Mouse (Mus musculus) thymus, adult 2 months (tissue): Measurements from ENCODE around the gene Bst1. TPM values are rescaled to one million over a fixed set of nuclear protein-coding genes. Genes with fewer than 3 reads are reported as not detected.

Experiments used
- DNase-seq: peaks from one replicate; pipeline ENCODE4 v3.0.0; 2021
- H3K27ac ChIP-seq: fragments of 200-500 bp; 2 replicates; pipeline ENCODE4 v1.5.1; 2012; ENCODE audit warnings: low read length, control low read depth; ENCODE audit not compliant: control insufficient read depth, insufficient read depth
- H3K27me3 ChIP-seq: fragments of 200-500 bp; 2 replicates; pipeline ENCODE4 v1.6.1; 2012; ENCODE audit warnings: mild to moderate bottlenecking, low read length, moderate library complexity, mixed read lengths; ENCODE audit not compliant: control insufficient read depth, insufficient read depth
- H3K36me3 ChIP-seq: fragments of 200-500 bp; 2 replicates; pipeline ENCODE4 v1.6.1; 2012; ENCODE audit warnings: mild to moderate bottlenecking, low read length, moderate library complexity; ENCODE audit not compliant: control insufficient read depth, insufficient read depth
- H3K4me1 ChIP-seq: fragments of 200-500 bp; replicated peaks from 2 replicates; pipeline ENCODE4 v1.6.1; 2012; ENCODE audit warnings: low read length; ENCODE audit not compliant: control insufficient read depth, insufficient read depth
- H3K4me3 ChIP-seq: fragments of 200-500 bp; 2 replicates; pipeline ENCODE4 v1.5.1; 2012; ENCODE audit warnings: mild to moderate bottlenecking, low read length, control low read depth, moderate library complexity; ENCODE audit not compliant: control insufficient read depth, insufficient read depth
- CTCF ChIP-seq: fragments of 200-500 bp; IDR thresholded peaks from 2 replicates; pipeline ENCODE4 v1.5.1; 2012; ENCODE audit warnings: mild to moderate bottlenecking, control low read depth, low read length, moderate library complexity, borderline replicate concordance; ENCODE audit not compliant: control insufficient read depth, poor library complexity, insufficient read depth; ENCODE audit errors: extremely low read depth
- POLR2A ChIP-seq: fragments of 200-500 bp; IDR thresholded peaks from 2 replicates; pipeline ENCODE4 v1.6.1; 2012; ENCODE audit warnings: mild to moderate bottlenecking, low read length, control low read depth, moderate library complexity; ENCODE audit not compliant: control insufficient read depth, poor library complexity, insufficient read depth; ENCODE audit errors: extremely low read depth
- WGBS: fragments of 180-500 bp; shearing (Covaris S2); methylation state at CpG from one replicate; pipeline ENCODE4 v1.1.7; 2018; 5-methylcytosine and 5-hydroxymethylcytosine counted together
- polyA plus RNA-seq: library from polyadenylated mRNA; depleted of rRNA; stranded (reverse); fragments of >200 nt; gene quantifications from 2 replicates; pipeline ENCODE4 v1.2.3, GENCODE M21; 2012

Bst1 gene
- polyA plus RNA-seq, 1 experiment: 2.6 TPM

DNA sequence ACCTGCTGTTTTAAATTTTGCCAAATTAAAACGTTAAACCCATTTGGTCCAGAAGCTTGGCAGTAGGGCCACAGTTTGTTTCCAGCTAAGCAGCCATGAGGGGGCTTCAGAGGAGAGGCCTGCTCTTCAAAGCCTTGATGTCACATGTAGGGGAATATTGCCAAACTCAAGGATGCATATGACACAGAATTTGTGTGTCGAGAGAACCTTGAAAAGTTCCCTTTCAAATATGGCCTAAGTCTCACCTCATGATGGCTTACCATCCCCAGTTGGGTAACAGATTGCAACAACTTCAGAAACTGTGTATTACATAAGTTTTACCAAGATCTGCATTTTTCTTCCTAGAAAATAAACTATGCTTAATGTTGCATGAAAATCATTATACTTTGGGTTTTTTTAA, 8.2 kb downstream of the Bst1 start:
- no peak overlapping the region for H3K4me3 ChIP-seq
- 92% methylated on average over 2 of the region's 2 CpGs for WGBS
- peak overlapping the region; percentile 55; the same call in 1 of the 2 replicates for H3K27ac ChIP-seq
- no peak for DNase-seq
- no peaks in the 10 kb centered on the region for H3K36me3 ChIP-seq
- no peak for TF ChIP-seq CTCF
- no peak for TF ChIP-seq POLR2A
- H3K4me1 ChIP-seq: peaks cover 23% of the 10 kb centered on the region
- H3K27me3 ChIP-seq: no peaks in the 10 kb centered on the region

DNA sequence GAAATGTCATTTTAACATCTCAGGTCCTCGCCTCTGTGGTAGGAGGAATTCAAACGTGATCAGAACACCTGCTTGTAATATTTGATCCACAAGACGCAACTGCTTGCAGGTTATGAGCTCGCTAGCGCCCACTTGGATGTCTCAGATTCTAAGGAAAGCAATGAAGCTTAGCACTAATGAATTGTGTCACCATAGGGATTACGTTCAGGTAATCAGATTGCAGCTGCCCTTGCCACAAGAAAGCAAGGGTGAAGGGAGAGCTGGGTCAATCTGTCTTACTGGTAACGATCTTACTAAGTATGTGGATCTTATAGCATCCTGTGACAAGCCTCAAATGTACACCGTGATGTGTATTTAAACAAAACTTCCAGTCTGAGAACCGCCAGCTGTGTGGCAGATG, 8.7 kb downstream of the Bst1 start:
- DNase-seq: no peak
- Histone ChIP-seq H3K27ac (no peak overlapping the region), H3K27me3 (no peaks in the 10 kb centered on the region), H3K4me3 (no peak overlapping the region), H3K4me1 (peaks cover 23% of the 10 kb centered on the region), H3K36me3 (no peaks in the 10 kb centered on the region)
- no peak for TF ChIP-seq POLR2A
- TF ChIP-seq CTCF: no peak
- WGBS: 53% methylated on average over 9 of the region's 9 CpGs

GRCm38 (mm10) chr5:43836590-43836989, 17.9 kb downstream of the Bst1 start:
- no peak overlapping the region for H3K4me3 ChIP-seq
- 94% methylated on average over 7 of the region's 7 CpGs for WGBS
- no peaks in the 10 kb centered on the region for H3K4me1 ChIP-seq
- H3K27me3 ChIP-seq: no peaks in the 10 kb centered on the region
- TF ChIP-seq POLR2A (no peak), CTCF (no peak)
- H3K36me3 ChIP-seq: no peaks in the 10 kb centered on the region
- no peak overlapping the region for H3K27ac ChIP-seq
- no peak for DNase-seq

GRCm38 (mm10) chr5:43837372-43837771, 18.7 kb downstream of the Bst1 start:
- no peak for TF ChIP-seq CTCF
- TF ChIP-seq POLR2A: no peak
- no peaks in the 10 kb centered on the region for H3K4me1 ChIP-seq
- no peaks in the 10 kb centered on the region for H3K27me3 ChIP-seq
- 41% methylated on average over 5 of the region's 5 CpGs for WGBS
- no peaks in the 10 kb centered on the region for H3K36me3 ChIP-seq
- no peak overlapping the region for H3K4me3 ChIP-seq
- peak; percentile 60 for DNase-seq
- no peak overlapping the region for H3K27ac ChIP-seq

DNA sequence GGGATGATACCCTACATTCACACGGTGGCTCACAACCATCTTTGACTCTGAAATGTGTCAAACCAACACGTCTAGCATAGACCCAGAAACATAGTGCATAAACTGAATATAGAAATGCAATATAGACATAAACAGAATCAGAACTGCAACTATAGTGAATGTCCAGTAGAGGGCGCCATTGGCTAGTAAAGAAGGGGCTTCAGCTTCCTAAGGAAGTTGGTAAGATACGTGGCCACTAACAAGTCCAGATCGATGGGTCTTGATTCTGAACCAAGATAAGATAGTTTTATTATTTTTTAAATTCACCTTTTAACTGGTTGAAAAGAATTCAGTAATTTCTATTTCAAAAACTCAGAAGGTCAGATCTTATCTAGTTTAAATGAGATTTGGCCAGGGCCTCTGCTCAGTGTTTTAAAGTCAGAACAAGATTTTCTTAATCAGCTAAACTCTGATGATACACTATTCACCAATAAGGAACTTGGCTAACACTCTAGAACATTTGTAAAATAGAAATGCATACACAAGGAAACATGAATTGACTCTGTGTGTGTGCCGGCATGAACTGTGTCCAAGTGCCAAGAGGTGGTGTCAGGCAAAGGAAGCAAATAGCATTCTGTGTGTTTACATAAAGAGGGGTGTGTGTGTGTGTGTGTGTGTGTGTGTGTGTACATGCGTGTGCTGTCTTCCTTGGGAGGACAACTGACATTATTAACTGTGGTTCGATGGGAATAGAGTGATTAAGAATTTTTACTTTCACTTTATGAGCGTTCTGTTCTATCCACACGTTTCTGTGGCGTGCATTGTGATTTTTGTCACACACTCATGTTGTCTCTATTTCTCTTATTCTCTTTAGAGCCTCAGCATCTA, 22.7 kb downstream of the Bst1 start:
- Histone ChIP-seq H3K4me1 (no peaks in the 10 kb centered on the region), H3K27ac (no peak overlapping the region), H3K27me3 (no peaks in the 10 kb centered on the region), H3K4me3 (no peak overlapping the region), H3K36me3 (no peaks in the 10 kb centered on the region)
- WGBS: 15% methylated on average over 11 of the region's 11 CpGs
- DNase-seq: peak; percentile 60
- no peak for TF ChIP-seq CTCF
- no peak for TF ChIP-seq POLR2A

GRCm38 (mm10) chr5:43842011-43842285, 23.3 kb downstream of the Bst1 start:
- no peaks in the 10 kb centered on the region for H3K4me1 ChIP-seq
- no peak overlapping the region for H3K27ac ChIP-seq
- no peaks in the 10 kb centered on the region for H3K27me3 ChIP-seq
- DNase-seq: no peak
- WGBS: 64% methylated on average over 5 of the region's 5 CpGs
- TF ChIP-seq POLR2A: no peak
- no peak for TF ChIP-seq CTCF
- H3K4me3 ChIP-seq: no peak overlapping the region
- no peaks in the 10 kb centered on the region for H3K36me3 ChIP-seq
